Mouse (Mus musculus): Measurements from ENCODE around the gene Tmem245.
A peak's percentile ranks its signal among the peaks of the same experiment; 100 is the strongest.
"Not testable (repeated sequence)": the region's sequence is repeated elsewhere in the genome, so short reads cannot be mapped to it uniquely, and the experiment has no call there.

Gene Tmem245

GRCm38 (mm10) chr4:56922229-56922628, 25.0 kb downstream of the Tmem245 start:
- DNase-seq, result no peak

DNA sequence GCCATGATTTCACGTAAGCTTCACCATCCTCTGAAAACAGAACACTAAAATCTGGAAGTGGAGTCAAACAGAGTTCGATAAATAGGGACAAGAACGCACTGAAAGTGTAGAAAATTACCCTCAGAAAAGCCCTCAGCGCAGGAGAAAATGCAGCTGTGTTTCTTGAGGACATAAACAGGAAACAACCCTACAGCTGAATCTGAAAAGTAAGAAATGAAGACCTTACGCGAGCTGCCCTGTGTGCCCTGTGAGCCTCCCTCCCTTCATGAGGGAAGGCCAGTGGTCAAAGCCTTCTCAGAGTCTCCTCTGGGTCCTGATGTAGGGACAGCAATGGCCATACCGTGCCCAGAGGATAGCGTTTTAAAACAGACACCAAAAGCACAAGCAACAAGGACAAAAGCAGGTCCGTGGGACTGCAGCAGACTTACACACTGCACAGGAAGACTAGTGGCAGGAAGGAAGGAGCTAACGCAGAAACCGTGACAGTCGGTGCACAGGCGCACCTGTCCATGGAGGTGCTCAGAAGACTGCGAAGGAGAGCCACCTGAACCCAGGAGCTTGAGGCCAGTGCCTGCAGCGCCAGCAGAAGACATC, 31.4 kb downstream of the Tmem245 start:
- DNase-seq, result no peak

DNA sequence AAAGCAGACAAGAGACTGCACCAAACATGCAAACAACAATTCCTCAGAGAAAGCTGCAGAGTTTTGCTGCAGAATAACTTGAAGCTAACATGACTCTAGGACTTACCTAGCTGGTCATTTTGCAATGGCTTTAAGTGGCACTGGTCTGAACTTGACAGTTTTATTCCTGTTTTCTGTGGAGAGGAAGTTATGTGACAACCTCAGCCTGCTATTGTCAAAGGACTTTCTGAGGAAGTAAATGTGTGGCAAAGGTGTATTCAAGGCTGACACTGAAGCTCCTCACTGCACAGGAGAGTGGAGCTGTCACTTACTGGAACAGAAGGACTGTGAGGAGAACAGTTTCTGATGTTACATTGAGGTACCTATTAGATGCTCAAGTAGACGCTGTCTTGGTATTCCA, 32.5 kb downstream of the Tmem245 start:
- DNase-seq, result no peak

DNA sequence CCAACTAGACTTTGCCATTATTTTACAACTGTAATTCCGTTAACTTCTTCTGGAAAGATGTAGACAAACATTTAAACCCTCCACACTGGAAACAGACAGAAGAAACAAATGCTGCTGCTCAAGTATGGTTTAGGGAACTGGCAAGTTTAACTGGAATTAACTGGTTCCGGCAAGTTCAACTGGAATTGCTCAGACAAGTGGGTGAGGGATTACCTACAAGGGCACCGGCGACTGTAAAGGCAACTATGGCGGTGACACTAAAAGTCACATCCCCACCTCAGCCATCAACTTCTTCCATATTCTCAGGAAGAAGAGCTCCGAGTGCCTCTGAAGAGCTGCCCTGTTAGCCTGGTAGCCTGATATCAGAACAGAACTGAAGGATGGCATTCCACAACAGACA, 32.9 kb downstream of the Tmem245 start:
- no peak for DNase-seq

GRCm38 (mm10) chr4:56912382-56913001, 34.7 kb downstream of the Tmem245 start:
- no peak for DNase-seq

GRCm38 (mm10) chr4:56909568-56909967, 37.7 kb downstream of the Tmem245 start:
- no peak for DNase-seq

- DNase-seq, result no peak
Measured at GRCm38 (mm10) chr4:56907671-56908070, 39.6 kb downstream of the Tmem245 start.

GRCm38 (mm10) chr4:56906926-56907325, 40.3 kb downstream of the Tmem245 start:
- no peak for DNase-seq

- no peak for DNase-seq
Measured at GRCm38 (mm10) chr4:56905507-56905906, 41.7 kb downstream of the Tmem245 start.

GRCm38 (mm10) chr4:56901671-56902070, 45.6 kb downstream of the Tmem245 start:
- DNase-seq, result peak in 1 of 2 experiments; percentile 25

- no peak for DNase-seq
Measured at GRCm38 (mm10) chr4:56899216-56899615, 48.0 kb downstream of the Tmem245 start.

GRCm38 (mm10) chr4:56897511-56897910, 49.7 kb downstream of the Tmem245 start:
- no peak for DNase-seq

- DNase-seq, result no peak
Measured at GRCm38 (mm10) chr4:56894196-56894595, 53.0 kb downstream of the Tmem245 start.

DNA sequence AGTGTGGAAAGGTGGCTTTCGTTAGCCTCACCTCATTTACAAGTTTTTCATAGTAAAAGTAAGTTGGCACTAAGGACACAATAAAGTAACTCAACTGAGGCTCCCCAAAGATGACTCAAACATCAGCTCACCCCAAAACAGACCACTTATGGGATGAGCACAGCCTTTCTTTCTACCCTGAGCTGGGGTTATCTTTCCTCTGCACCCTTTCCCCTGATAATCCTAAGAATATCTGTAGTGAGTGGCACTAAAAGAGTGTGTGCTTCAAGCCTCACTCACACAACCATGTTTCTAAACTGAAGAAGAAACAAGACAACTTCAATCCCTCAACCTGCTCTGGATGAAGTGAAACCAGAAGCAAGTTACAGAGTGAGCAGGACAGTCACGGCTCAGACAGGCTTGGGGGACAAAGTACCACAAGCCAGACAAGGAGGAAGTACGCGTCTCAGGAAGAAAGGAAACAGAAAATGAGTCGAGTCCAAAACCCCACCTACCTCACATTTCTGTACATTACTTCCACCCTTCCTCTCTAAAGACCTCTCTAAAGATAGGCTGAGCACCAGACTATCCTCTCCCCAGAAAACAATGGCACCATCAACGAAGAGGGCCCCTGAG, 54.6 kb downstream of the Tmem245 start:
- no peak for DNase-seq

GRCm38 (mm10) chr4:56888483-56888882, 58.8 kb downstream of the Tmem245 start:
- DNase-seq, result no peak

DNA sequence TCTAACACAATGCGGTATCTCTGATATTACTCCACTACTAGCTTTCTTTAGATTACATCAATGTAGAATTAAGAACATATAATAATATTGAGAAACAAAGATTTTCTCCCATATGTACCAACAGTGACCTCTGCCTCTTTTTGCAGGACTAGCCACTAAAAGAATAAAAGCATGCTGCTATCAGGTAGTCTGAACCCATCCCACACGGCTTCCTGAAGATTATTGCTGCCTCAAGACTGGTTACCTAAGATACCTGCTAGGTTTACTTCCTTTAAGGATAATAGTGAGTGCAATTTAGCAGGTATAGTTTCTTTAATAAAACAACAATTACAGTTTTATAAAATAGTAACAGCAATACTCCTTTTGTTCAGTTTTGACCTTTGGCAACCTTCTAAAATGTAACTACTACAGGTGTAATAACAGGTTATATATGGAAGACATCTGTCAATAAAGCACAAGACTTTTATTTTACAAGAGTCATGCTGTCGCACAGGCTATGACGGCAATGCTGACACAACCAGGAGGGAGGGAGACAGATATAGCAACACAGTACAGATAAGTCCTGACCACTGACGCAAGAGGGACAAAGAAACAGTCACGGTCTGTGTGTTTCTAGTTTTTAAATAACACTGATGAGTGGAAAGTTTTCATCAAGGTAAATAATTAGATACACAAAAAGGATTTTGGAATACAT, 60.8 kb downstream of the Tmem245 start:
- DNase-seq, result no peak

- no peak for DNase-seq
Measured at GRCm38 (mm10) chr4:56880036-56880703, 67.1 kb downstream of the Tmem245 start.

DNA sequence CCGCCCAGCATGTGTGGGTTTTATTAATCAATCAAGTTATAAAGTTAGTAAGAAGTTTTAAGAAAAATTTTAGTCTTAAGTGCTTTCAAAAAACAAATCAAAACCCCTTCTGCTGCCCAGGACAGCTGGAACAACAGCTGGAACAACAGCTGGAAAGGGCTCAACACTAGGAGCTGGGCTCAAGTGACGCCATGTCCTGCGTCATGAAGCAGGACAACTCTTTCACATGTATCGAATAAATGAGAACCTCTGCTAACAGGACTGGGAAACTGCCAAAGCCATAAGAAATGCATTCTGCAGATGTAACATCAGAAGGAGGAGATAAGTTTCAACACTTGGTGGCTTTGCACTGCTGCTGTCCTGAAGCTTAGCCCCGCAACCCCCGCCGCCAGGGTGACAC, 68.3 kb downstream of the Tmem245 start:
- DNase-seq, result no peak

- not testable (repeated sequence) for DNase-seq
Measured at GRCm38 (mm10) chr4:56870541-56870940, 76.7 kb downstream of the Tmem245 start.

GRCm38 (mm10) chr4:56867761-56868160, 79.5 kb downstream of the Tmem245 start:
- DNase-seq, result no peak

GRCm38 (mm10) chr4:56865971-56866370, 81.3 kb downstream of the Tmem245 start:
- DNase-seq, result no peak

DNA sequence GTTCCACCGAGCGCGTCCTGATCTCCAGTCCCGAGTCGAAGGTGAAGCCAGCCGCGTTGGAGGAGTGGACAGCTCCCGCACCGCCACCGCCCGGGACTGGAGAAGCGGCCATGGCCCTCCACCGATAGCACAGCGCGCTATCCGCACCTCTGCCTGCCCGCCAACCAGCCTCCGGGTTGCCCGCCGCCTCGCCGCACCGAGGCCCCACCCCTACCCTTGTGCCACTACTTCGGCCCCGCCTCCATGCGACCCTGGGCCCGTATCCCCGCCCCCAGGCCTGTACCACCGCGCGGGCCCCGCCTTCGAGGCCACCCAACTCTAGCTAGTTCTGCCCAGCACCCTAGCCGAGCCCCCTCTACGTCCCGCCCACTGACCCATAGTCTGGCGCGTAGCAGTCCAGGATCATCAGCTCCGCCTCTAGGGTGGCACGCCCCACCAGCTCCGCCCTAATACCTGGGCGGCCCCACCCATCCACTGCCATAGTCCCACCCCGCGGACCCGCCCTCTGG, 82.2 kb downstream of the Tmem245 start, which contains the start of gene Ctnnal1:
TSS of gene Ctnnal1 (minus strand) at position 186 of the 509 bp plus-strand sequence.
- DNase-seq, result peak; percentile 97 to 98
